Mouse (Mus musculus) G1E (cell line): ENCODE measurements around the gene Hoxb9. TPM values are rescaled to one million over a fixed set of nuclear protein-coding genes. Genes with fewer than 3 reads are reported as not detected.

Source experiments
- ATAC-seq: 2 replicates; pipeline ENCODE4 v1.8.0; 2016; ENCODE audit warnings: mild to moderate bottlenecking; ENCODE audit not compliant: insufficient number of reproducible peaks, poor library complexity, low FRiP score, severe bottlenecking; ENCODE audit errors: extremely low read depth
- DNase-seq: peaks from one replicate; pipeline ENCODE4 v3.0.0; 2012; ENCODE audit warnings: low spot score
- H3K27me3 ChIP-seq: 2 replicates; pipeline ENCODE4 v1.6.1; 2012; ENCODE audit warnings: mild to moderate bottlenecking, low read length, inconsistent platforms; ENCODE audit not compliant: insufficient read depth
- H3K36me3 ChIP-seq: replicated peaks from 2 replicates; pipeline ENCODE3; 2012; ENCODE audit warnings: mild to moderate bottlenecking, inconsistent platforms
- H3K4me1 ChIP-seq: 2 replicates; pipeline ENCODE4 v1.6.1; 2012; ENCODE audit warnings: low read depth, low read length, inconsistent platforms, mixed read lengths; ENCODE audit not compliant: insufficient read depth
- H3K4me3 ChIP-seq: 2 replicates; pipeline ENCODE4 v1.5.1; 2012; ENCODE audit warnings: low read depth, mild to moderate bottlenecking, inconsistent platforms, low read length, moderate library complexity, mixed read lengths
- H3K9me3 ChIP-seq: replicated peaks from 2 replicates; pipeline ENCODE4 v1.6.1; 2012; ENCODE audit warnings: inconsistent platforms
- CTCF ChIP-seq: IDR thresholded peaks from 2 replicates; pipeline ENCODE4 v1.5.1; 2012; ENCODE audit warnings: low read depth, low read length, inconsistent platforms, mixed read lengths
- GATA1 ChIP-seq: IDR thresholded peaks from 2 replicates; pipeline ENCODE4 v1.6.1; 2012; ENCODE audit warnings: borderline replicate concordance, low read length, inconsistent platforms, mixed read lengths
- GATA2 ChIP-seq: IDR thresholded peaks from 2 replicates; pipeline ENCODE4 v1.6.1; 2012; ENCODE audit warnings: low read depth, low read length, inconsistent platforms, borderline replicate concordance
- POLR2AphosphoS5 ChIP-seq: IDR thresholded peaks from 2 replicates; pipeline ENCODE4 v1.6.1; 2012; ENCODE audit warnings: low read depth, low read length, inconsistent platforms; ENCODE audit not compliant: insufficient replicate concordance
- TAL1 ChIP-seq: conservative IDR thresholded peaks from 2 replicates; pipeline ENCODE4 v1.6.1; 2012; ENCODE audit warnings: low read depth, low read length, inconsistent platforms, mixed read lengths
- polyA plus RNA-seq: library from polyadenylated mRNA; stranded (reverse); fragments of >175 nt; gene quantifications from 2 replicates; pipeline ENCODE4 v1.2.3, GENCODE M21; 2012
- total RNA-seq, 2 experiments: library from RNA; stranded (forward) in 1 of 2; stranded (reverse) in 1 of 2; fragments of 200-1000 nt in 1 of 2; fragments of >200 nt in 1 of 2; fragmentation: Nextera tagmentation in 1 of 2; gene quantifications; 2 replicates each; pipeline ENCODE4 v1.2.3; 2014 to 2017

Gene Hoxb9
- total and polyA plus RNA-seq, 3 experiments, result not detected

DNA sequence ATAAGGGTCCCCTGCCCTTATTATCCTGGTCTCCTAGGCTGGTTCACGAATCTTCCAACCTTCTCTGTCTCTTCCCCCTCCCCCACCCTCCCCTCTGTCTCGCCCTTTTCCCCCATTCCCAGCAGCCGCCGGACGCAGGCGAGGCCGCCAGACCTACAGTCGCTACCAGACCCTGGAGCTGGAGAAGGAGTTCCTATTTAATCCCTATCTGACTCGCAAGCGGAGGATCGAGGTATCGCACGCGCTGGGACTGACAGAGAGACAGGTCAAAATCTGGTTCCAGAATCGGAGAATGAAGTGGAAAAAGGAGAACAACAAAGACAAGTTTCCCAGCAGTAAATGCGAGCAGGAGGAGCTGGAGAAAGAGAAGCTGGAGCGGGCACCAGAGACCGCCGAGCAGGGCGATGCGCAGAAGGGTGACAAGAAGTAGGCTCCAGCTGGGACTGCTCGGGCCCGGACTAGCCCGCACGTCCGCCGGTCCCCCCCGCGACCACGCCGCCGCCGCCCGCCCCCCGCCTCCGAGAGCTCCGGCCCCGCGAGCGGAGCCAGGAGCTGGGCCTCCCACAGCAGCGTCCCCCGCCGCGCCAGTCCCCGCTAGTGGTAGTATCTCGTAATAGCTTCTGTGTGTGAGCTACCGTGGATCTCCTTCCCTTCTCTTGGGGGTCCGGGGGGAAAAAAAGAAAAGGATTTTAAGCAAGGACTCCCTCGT is 12.9 kb downstream of the Hoxb9 start:
- peaks cover 83% of the 10 kb centered on the region for H3K27me3 ChIP-seq
- no peak for TF ChIP-seq CTCF
- no peak for TF ChIP-seq GATA2
- no peak for TF ChIP-seq TAL1
- no peak for TF ChIP-seq GATA1
- no peak for TF ChIP-seq POLR2AphosphoS5
- H3K4me3 ChIP-seq, result no peak overlapping the region
- ATAC-seq (no peak), DNase-seq (no peak)
- H3K9me3 ChIP-seq, result no peaks in the 10 kb centered on the region
- no peaks in the 10 kb centered on the region for H3K4me1 ChIP-seq
- no peaks in the 10 kb centered on the region for H3K36me3 ChIP-seq

DNA sequence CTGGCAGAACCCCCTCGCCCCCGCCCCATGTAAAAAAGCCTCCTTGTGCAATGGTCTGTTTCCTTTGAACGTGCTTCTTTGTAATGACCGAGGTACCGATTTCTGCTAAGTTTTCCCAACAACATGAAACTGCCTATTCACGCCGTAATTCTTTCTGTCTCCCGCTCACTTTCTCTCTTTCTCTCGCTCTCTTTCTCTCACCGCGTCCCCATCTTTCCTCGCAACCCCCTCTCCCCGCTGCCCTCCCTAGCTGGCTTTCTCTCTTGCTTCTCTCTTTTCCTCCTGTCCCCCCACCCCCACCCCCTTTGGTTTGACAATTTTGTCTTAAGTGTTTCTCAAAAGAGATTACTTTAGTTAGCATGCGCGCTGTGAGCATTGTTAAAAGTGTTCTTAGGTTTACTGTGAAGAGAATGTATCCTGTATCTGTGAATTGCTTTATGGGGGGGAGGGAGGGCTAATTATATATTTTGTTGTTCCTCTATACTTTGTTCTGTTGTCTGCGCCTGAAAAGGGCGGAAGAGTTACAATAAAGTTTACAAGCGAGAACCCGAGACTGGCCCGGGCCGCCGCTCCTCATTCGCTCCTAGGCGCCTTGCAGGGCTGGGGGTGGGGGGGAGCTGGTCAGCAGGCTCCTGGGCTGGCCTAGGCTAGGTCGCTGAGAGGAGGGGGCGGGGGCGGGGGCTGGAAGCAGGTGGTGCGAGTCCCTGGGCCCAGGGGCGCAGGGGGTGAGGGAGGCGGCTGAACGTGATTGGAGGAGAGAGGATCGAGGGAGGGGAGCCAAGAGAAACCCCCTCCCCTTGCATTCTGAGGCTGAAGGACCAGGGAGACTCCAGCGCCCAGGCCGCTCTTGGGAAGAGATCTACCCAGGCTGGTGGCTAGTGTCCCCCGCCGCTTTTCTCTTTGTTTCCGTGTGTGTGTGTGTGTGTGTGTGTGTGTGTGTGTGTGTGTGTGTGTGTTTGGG is 13.8 kb downstream of the Hoxb9 start:
- ATAC-seq (no peak), DNase-seq (no peak)
- Histone ChIP-seq H3K27me3 (peaks cover 83% of the 10 kb centered on the region), H3K4me3 (no peak overlapping the region), H3K36me3 (no peaks in the 10 kb centered on the region), H3K9me3 (no peaks in the 10 kb centered on the region), H3K4me1 (no peaks in the 10 kb centered on the region)
- TF ChIP-seq POLR2AphosphoS5 (no peak), GATA1 (no peak), CTCF (no peak), TAL1 (no peak), GATA2 (no peak)

DNA sequence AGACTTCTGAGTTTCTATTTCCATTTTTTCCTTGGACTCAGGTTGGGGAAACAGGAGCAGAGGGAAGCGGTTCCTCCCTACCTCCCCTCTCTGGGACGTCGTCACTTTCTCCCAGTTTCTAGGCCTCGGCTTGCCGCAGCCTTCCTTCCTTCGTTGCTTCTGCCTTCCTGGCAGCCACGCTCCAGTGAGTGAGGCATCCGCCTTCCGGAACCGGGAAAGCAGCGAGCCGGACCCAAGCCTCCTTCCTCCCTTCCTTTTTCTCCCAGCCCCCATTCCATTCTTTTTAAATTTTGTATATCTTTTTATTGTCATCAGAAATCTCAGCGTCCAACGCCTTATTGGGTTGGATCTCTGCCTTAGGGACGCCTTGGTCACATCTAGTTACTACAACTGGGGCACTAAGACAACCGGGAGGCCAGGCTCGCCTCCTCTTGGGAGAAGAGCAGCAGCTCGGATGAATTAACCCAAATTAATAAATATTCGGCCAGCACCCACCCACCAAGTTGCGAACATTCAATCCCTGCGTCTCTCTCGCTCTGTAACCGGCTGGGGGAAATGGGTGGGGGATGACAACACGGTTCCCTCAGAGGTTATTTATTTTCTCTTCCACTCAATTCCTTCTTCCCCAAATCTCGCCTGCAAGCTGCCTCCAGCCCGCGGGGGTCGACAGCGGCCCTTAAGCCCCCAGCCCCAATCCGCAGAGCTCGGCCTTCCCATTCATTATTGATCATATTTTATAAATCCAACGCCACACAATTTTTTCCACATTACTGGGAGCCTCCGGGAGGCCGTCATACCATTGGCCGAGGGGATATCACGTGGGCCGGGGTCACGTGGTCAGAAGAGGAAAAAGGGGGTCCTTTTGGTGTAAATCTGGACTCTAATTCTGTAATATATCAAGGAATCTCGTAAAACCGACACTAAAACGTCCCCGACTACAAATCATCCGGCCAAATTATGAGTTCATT is 14.8 kb downstream of the Hoxb9 start, which contains the start of gene Hoxb7:
Hoxb7 (plus strand) TSS at position 853 of the 968 bp plus-strand sequence.
- Histone ChIP-seq H3K4me1 (no peaks in the 10 kb centered on the region), H3K27me3 (peaks cover 81% of the 10 kb centered on the region), H3K9me3 (no peaks in the 10 kb centered on the region), H3K36me3 (no peaks in the 10 kb centered on the region), H3K4me3 (no peak within 1 kb of the TSS)
- ATAC-seq (no peak), DNase-seq (no peak)
- no peak for TF ChIP-seq TAL1
- no peak for TF ChIP-seq GATA2
- no peak for TF ChIP-seq CTCF
- TF ChIP-seq GATA1, result no peak
- no peak for TF ChIP-seq POLR2AphosphoS5

DNA sequence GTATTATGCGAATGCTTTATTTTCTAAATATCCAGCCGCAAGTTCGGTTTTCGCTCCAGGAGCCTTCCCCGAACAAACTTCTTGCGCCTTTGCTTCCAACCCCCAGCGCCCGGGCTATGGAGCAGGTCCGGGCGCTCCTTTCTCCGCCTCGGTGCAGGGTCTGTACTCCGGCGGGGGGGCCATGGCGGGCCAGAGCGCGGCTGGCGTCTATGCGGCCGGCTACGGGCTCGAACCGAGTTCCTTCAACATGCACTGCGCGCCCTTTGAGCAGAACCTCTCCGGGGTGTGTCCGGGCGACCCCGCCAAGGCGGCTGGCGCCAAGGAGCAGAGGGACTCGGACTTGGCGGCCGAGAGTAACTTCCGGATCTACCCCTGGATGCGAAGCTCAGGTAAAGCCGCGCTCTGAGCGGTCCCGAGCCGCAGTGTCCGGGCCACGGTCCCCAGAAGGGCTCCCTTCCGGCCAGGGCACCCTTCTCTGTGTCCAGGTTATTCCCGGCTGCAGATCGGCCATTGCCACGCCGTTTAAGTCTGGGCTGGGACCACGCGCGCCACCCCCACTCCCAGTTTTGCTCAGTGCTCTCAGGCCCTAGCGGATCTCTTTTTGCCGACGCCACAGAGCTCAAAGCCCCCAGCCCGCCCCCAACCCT is 15.6 kb downstream of the Hoxb9 start:
- no peak for TF ChIP-seq POLR2AphosphoS5
- no peak for TF ChIP-seq GATA2
- no peak for TF ChIP-seq TAL1
- no peak for TF ChIP-seq CTCF
- TF ChIP-seq GATA1, result no peak
- no peak for ATAC-seq
- no peak overlapping the region for H3K4me3 ChIP-seq

DNA sequence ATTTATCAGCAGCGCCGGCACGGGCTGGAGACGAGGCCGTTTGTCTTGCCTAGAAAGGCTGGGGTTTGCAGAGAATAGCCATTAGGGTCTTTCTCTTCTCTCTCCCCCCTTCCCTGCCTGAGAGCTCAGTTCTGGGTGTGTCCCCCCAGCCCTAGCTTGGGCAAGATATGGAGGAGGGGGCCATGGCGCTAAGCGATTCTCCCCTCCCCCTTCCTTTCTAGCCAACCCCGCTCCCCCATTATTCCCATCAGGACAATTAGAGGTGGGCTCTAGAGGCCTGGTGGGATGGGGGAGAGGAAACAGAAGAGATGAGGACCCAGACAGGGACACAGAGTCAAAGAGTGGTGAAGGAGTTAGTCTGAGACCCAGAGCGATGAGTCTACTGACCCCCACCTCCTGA is 16.2 kb downstream of the Hoxb9 start:
- Histone ChIP-seq H3K9me3 (no peaks in the 10 kb centered on the region), H3K27me3 (peaks cover 80% of the 10 kb centered on the region), H3K36me3 (no peaks in the 10 kb centered on the region), H3K4me3 (no peak overlapping the region), H3K4me1 (no peaks in the 10 kb centered on the region)
- no peak for DNase-seq
- TF ChIP-seq CTCF, result no peak
- TF ChIP-seq POLR2AphosphoS5, result no peak
- TF ChIP-seq GATA1, result no peak
- no peak for TF ChIP-seq GATA2
- no peak for TF ChIP-seq TAL1
- ATAC-seq, result no peak

More for the DNA sequence above, 15.6 kb downstream of the Hoxb9 start:
- H3K36me3 ChIP-seq, result no peaks in the 10 kb centered on the region
- peaks cover 80% of the 10 kb centered on the region for H3K27me3 ChIP-seq
- no peaks in the 10 kb centered on the region for H3K9me3 ChIP-seq
- no peaks in the 10 kb centered on the region for H3K4me1 ChIP-seq
- no peak for DNase-seq
